ENCODE assay signal across 9 mouse cellular contexts in the genomic region with DNA sequence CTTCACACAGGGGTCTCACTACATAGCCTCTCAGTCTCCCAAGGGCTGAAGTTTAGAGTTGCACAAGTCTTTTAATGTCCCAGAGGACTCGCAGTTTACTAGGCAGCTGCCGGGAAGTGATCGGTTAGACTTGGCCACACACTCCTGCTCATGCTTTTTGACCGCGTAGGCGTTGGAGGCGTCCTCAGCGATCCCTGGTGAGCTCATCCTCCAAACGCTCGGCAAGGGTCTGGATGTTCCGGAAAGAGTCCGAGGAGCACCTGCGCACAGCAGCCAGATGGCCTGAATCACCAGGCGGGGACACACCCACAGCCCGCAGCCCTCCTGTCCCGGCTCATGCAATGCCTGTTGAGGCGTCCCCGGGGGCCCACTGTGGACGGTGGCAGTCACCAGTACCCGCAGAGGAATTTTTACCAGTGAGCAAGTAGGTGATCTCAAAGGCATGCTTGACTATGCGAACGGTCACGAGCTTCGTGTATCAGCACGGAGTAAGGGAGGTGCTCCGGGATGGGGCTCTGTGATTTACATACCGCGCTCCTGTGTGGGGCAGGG. TPM values are rescaled to one million over a fixed set of nuclear protein-coding genes. Genes with fewer than 3 reads are reported as not detected.
DNase-seq lines count a peak whose midpoint lies in the region; ATAC-seq and TF ChIP-seq lines count a peak whose summit lies in the region.
"Had no signal": no experiment of that assay in that cellular context is flagged by ENCODE, and none has a peak within 500 bp of the region (broad histone marks: within the 10 kb centered on the region; RNA-seq: fewer than 3 reads in every experiment).

No protein-coding gene starts in this region.

- peaks cover 7% of the 10 kb centered on the region for H3K27me3 ChIP-seq in erythroblast, embryonic 14.5 days (ENCODE audit: control insufficient read depth)
- no peaks in the 10 kb centered on the region for H3K27me3 ChIP-seq in stomach, postnatal 0 days (ENCODE audit: control insufficient read depth, insufficient read depth, low read length)

- peak; percentile 38 for ATAC-seq in stomach, postnatal 0 days (ENCODE audit: low FRiP score, low TSS enrichment)

- H3K9ac ChIP-seq in stomach, postnatal 0 days (ENCODE audit: low read length) = peak overlapping the region; percentile 57

- H3K4me2 ChIP-seq in stomach, postnatal 0 days (replicated peaks; ENCODE audit: low read depth) = peak overlapping the region; percentile 57

- TF ChIP-seq CTCF in stomach, postnatal 0 days (IDR thresholded peaks at IDR 0.05; ENCODE audit: low read depth) = no peak

- H3K9me3 ChIP-seq in erythroblast, embryonic 14.5 days (ENCODE audit: control insufficient read depth, low read length) = no peaks in the 10 kb centered on the region
- no peaks in the 10 kb centered on the region for H3K9me3 ChIP-seq in stomach, postnatal 0 days (ENCODE audit: control insufficient read depth, low read length)

- H3K36me3 ChIP-seq in erythroblast, embryonic 14.5 days (ENCODE audit: control insufficient read depth) = no peaks in the 10 kb centered on the region
- no peaks in the 10 kb centered on the region for H3K36me3 ChIP-seq in stomach, postnatal 0 days (ENCODE audit: control insufficient read depth, insufficient read depth, low read length)

- DNase-seq in CD4-positive helper T cell, adult 2 months (ENCODE audit: low read depth, low spot score) = peak; percentile 61
- DNase-seq in adrenal gland, adult 18-20 months (ENCODE audit: low spot score in 2 of 2) = peak; percentile 60 to 67
- peak; percentile 82 to 87 for DNase-seq in heart, postnatal 10 days
- peak; percentile 56 to 75 for DNase-seq in kidney, postnatal 4 days
- DNase-seq in mesoderm, embryonic 11.5 days (ENCODE audit: low read depth, low spot score) = peak; percentile 67
- DNase-seq in stomach, postnatal 0 days (ENCODE audit: low spot score) = peak; percentile 79
- no peak for DNase-seq in right cerebral cortex, postnatal 36 days (ENCODE audit: low spot score in 2 of 2)

- H3K27ac ChIP-seq in stomach, postnatal 0 days (replicated peaks) = 0 out of 2 replicates have a peak overlapping the region, but pooled peaks have one; percentile 56

- no peak for TF ChIP-seq EP300 in stomach, postnatal 0 days (optimal IDR thresholded peaks at IDR 0.05)

- peaks cover 46% of the 10 kb centered on the region for H3K4me1 ChIP-seq in erythroblast, embryonic 14.5 days (ENCODE audit: control insufficient read depth)
- H3K4me1 ChIP-seq in stomach, postnatal 0 days (replicated peaks; ENCODE audit: control insufficient read depth, insufficient read depth) = no peaks in the 10 kb centered on the region

- WGBS in stomach, postnatal 0 days = 2% methylated on average over 28 of the region's 28 CpGs

- intact Hi-C loops in heart, postnatal 10 days (cut with DNase I) = no loop called here

- peak overlapping the region; percentile 44 for H3K4me3 ChIP-seq in erythroblast, embryonic 14.5 days (replicated peaks)
- peak overlapping the region; percentile 20 for H3K4me3 ChIP-seq in stomach, postnatal 0 days (ENCODE audit: low read depth, low read length)

RNA-seq across cellular contexts. Expression of gene Sirt4, which starts 7.3 kb away (rescaled TPM):
- total RNA-seq in adrenal gland, adult 18-20 months (2021) = 10 to 100 TPM; 18.1 to 21.2 TPM
- 0.23 and 0.45 TPM in 2 replicates for polyA plus RNA-seq in erythroblast, embryonic 14.5 days (2012)
- total RNA-seq in heart, postnatal 10 days (2021) = 10 to 100 TPM; 14.3 to 20.2 TPM
- polyA plus RNA-seq in stomach, postnatal 0 days (2015; fragmentation: Nextera tagmentation; extraction: Ambion mirVana) = 10.1 and 11.5 TPM in 2 replicates

RNA-seq across cellular contexts. Expression of gene Pxn, which starts 14.6 kb away (rescaled TPM):
- 10 to 100 TPM; 34.1 to 42.2 TPM for total RNA-seq in adrenal gland, adult 18-20 months (2021)
- polyA plus RNA-seq in erythroblast, embryonic 14.5 days (2012) = 1.6 and 2.0 TPM in 2 replicates
- 10 to 100 TPM; 58.9 to 64.7 TPM for total RNA-seq in heart, postnatal 10 days (2021)
- polyA plus RNA-seq in stomach, postnatal 0 days (2015; fragmentation: Nextera tagmentation; extraction: Ambion mirVana) = 21.1 and 25.8 TPM in 2 replicates

RNA-seq across cellular contexts. Expression of gene Pla2g1b, which starts 25.8 kb away (rescaled TPM):
- total RNA-seq in adrenal gland, adult 18-20 months (2021) = not detected
- polyA plus RNA-seq in erythroblast, embryonic 14.5 days (2012) = not detected in 2 replicates
- total RNA-seq in heart, postnatal 10 days (2021) = not detected
- 464 and 489 TPM in 2 replicates for polyA plus RNA-seq in stomach, postnatal 0 days (2015; fragmentation: Nextera tagmentation; extraction: Ambion mirVana)
- total RNA-seq: layer of hippocampus, postnatal 10 days had no signal

Comparison
In these comparisons a context has a peak if more than half of its experiments do, and no peak if none do; other contexts are left out.
1. DNase-seq: peak in CD4-positive helper T cell, adult 2 months (single experiment), adrenal gland, adult 18-20 months (2 of 2), heart, postnatal 10 days (2 of 2), kidney, postnatal 4 days (2 of 2), mesoderm, embryonic 11.5 days (single experiment) and stomach, postnatal 0 days (single experiment); none in right cerebral cortex, postnatal 36 days (0 of 2).